ENCODE assay signal across 11 mouse cellular contexts in genomic region chr19:29412476-29413420, GRCm38 (mm10). TPM values are rescaled to one million over a fixed set of nuclear protein-coding genes. Genes with fewer than 3 reads are reported as not detected.
DNase-seq lines count a peak whose midpoint lies in the region; ATAC-seq and TF ChIP-seq lines count a peak whose summit lies in the region.
"Had no signal": no experiment of that assay in that cellular context is flagged by ENCODE, and none has a peak within 500 bp of the region (broad histone marks: within the 10 kb centered on the region; RNA-seq: fewer than 3 reads in every experiment).

No protein-coding gene starts in this region.

- peak; percentile 66 for DNase-seq in hindbrain, postnatal 0 days (ENCODE audit: low spot score)
- peak; percentile 24 for DNase-seq in MN1 (ENCODE audit: low spot score)
- DNase-seq in brain, embryonic 18.5 days (ENCODE audit: low read depth, low spot score): peak; percentile 34
- peak; percentile 69 for DNase-seq in limb, embryonic 11.5 days (ENCODE audit: low spot score)
- DNase-seq in thymus, postnatal 0 days (ENCODE audit: low spot score): no peak
- no peak for DNase-seq in liver, embryonic 11.5 days (ENCODE audit: low spot score)
- DNase-seq in urinary bladder, postnatal 10 days (ENCODE audit: low spot score): no peak
- DNase-seq: thymus, postnatal 4 days had no signal

- H3K36me3 ChIP-seq in hindbrain, postnatal 0 days (ENCODE audit: insufficient read depth, low read length): no peaks in the 10 kb centered on the region
- no peaks in the 10 kb centered on the region for H3K36me3 ChIP-seq in hindbrain, embryonic 13.5 days
- no peaks in the 10 kb centered on the region for H3K36me3 ChIP-seq in limb, embryonic 11.5 days (ENCODE audit: control insufficient read depth, insufficient read depth, low read length)
- H3K36me3 ChIP-seq in liver, embryonic 11.5 days (ENCODE audit: control insufficient read depth, insufficient read depth, low read length): no peaks in the 10 kb centered on the region
- H3K36me3 ChIP-seq: midbrain, embryonic 13.5 days had no signal

- H3K4me1 ChIP-seq in hindbrain, postnatal 0 days (ENCODE audit: insufficient read depth, low read length): no peaks in the 10 kb centered on the region
- 0 out of 2 replicates have a peak, but pooled peaks cover 3% of the 10 kb centered on the region for H3K4me1 ChIP-seq in hindbrain, embryonic 13.5 days (replicated peaks)
- no peaks in the 10 kb centered on the region for H3K4me1 ChIP-seq in limb, embryonic 11.5 days (ENCODE audit: control insufficient read depth, insufficient read depth, low read length)
- peaks cover 4% of the 10 kb centered on the region for H3K4me1 ChIP-seq in liver, embryonic 11.5 days (replicated peaks; ENCODE audit: control insufficient read depth, insufficient read depth, low read length)
- H3K4me1 ChIP-seq: midbrain, embryonic 13.5 days had no signal

- no peak for TF ChIP-seq CTCF in hindbrain, postnatal 0 days (IDR thresholded peaks at IDR 0.05; ENCODE audit: low read depth)

- no peak for ATAC-seq in hindbrain, postnatal 0 days
- ATAC-seq in hindbrain, embryonic 13.5 days (ENCODE audit: low FRiP score): no peak
- no peak for ATAC-seq in limb, embryonic 11.5 days (ENCODE audit: insufficient number of reproducible peaks, low FRiP score, low TSS enrichment, low read depth)
- no peak for ATAC-seq in liver, embryonic 11.5 days (replicated peaks; ENCODE audit: low FRiP score)
- ATAC-seq: midbrain, embryonic 13.5 days had no signal

- no peaks in the 10 kb centered on the region for H3K27me3 ChIP-seq in hindbrain, postnatal 0 days (ENCODE audit: insufficient read depth, low read length)
- H3K27me3 ChIP-seq in hindbrain, embryonic 13.5 days: no peaks in the 10 kb centered on the region
- H3K27me3 ChIP-seq in limb, embryonic 11.5 days (ENCODE audit: control insufficient read depth, insufficient read depth, low read length): no peaks in the 10 kb centered on the region
- H3K27me3 ChIP-seq in liver, embryonic 11.5 days (replicated peaks; ENCODE audit: control insufficient read depth, insufficient read depth, low read length): no peaks in the 10 kb centered on the region
- H3K27me3 ChIP-seq: midbrain, embryonic 13.5 days had no signal

- no peak overlapping the region for H3K27ac ChIP-seq in hindbrain, postnatal 0 days
- H3K27ac ChIP-seq in hindbrain, embryonic 13.5 days: no peak overlapping the region
- H3K27ac ChIP-seq in limb, embryonic 11.5 days (replicated peaks; ENCODE audit: low read depth, low read length): 0 out of 2 replicates have a peak overlapping the region, but pooled peaks have one; percentile 3
- H3K27ac ChIP-seq in liver, embryonic 11.5 days (ENCODE audit: low read depth, low read length): no peak overlapping the region
- H3K27ac ChIP-seq: midbrain, embryonic 13.5 days had no signal

- H3K4me3 ChIP-seq in hindbrain, postnatal 0 days (ENCODE audit: low read length): no peak overlapping the region
- no peak overlapping the region for H3K4me3 ChIP-seq in hindbrain, embryonic 13.5 days
- no peak overlapping the region for H3K4me3 ChIP-seq in limb, embryonic 11.5 days (ENCODE audit: low read depth, low read length)
- no peak overlapping the region for H3K4me3 ChIP-seq in liver, embryonic 11.5 days (ENCODE audit: low read depth, low read length)
- H3K4me3 ChIP-seq: midbrain, embryonic 13.5 days had no signal

- H3K9me3 ChIP-seq in hindbrain, postnatal 0 days (ENCODE audit: low read length): no peaks in the 10 kb centered on the region
- H3K9me3 ChIP-seq in hindbrain, embryonic 13.5 days: no peaks in the 10 kb centered on the region
- H3K9me3 ChIP-seq in limb, embryonic 11.5 days (ENCODE audit: control insufficient read depth, low read length): no peaks in the 10 kb centered on the region
- H3K9me3 ChIP-seq in liver, embryonic 11.5 days (ENCODE audit: control insufficient read depth, low read length): no peaks in the 10 kb centered on the region
- H3K9me3 ChIP-seq: midbrain, embryonic 13.5 days had no signal

- no peak overlapping the region for H3K4me2 ChIP-seq in hindbrain, postnatal 0 days (ENCODE audit: low read depth, low read length)
- no peak overlapping the region for H3K4me2 ChIP-seq in hindbrain, embryonic 13.5 days
- no peak overlapping the region for H3K4me2 ChIP-seq in limb, embryonic 11.5 days (ENCODE audit: low read depth, severe bottlenecking)
- no peak overlapping the region for H3K4me2 ChIP-seq in liver, embryonic 11.5 days
- H3K4me2 ChIP-seq: midbrain, embryonic 13.5 days had no signal

- no peak overlapping the region for H3K9ac ChIP-seq in hindbrain, postnatal 0 days (replicated peaks; ENCODE audit: low read length)
- no peak overlapping the region for H3K9ac ChIP-seq in hindbrain, embryonic 13.5 days
- no peak overlapping the region for H3K9ac ChIP-seq in limb, embryonic 11.5 days (ENCODE audit: low read length)
- H3K9ac ChIP-seq in liver, embryonic 11.5 days (ENCODE audit: low read depth, low read length): no peak overlapping the region
- H3K9ac ChIP-seq: midbrain, embryonic 13.5 days had no signal

- 60% methylated on average over 6 of the region's 6 CpGs for WGBS in hindbrain, postnatal 0 days
- 74% methylated on average over 6 of the region's 6 CpGs for WGBS in hindbrain, embryonic 13.5 days
- 75% methylated on average over 6 of the region's 6 CpGs for WGBS in limb, embryonic 11.5 days
- 82% methylated on average over 6 of the region's 6 CpGs for whole genome bisulfite sequencing in liver, embryonic 11.5 days

RNA-seq across cellular contexts. Expression of gene Pdcd1lg2, which starts 2.0 kb away (rescaled TPM):
- total RNA-seq in hindbrain, postnatal 0 days (2014; rRNA removed): 0.18 and 0.94 TPM in 2 replicates
- 0.14 and 0.16 TPM in 2 replicates for polyA plus RNA-seq in hindbrain, postnatal 0 days (2015; fragmentation: Nextera tagmentation; extraction: Ambion mirVana)
- not detected in 2 replicates for polyA plus RNA-seq in hindbrain, embryonic 13.5 days (2015; fragmentation: Nextera tagmentation; extraction: Ambion mirVana)
- polyA plus RNA-seq in limb, embryonic 11.5 days (2014; fragmentation: Nextera tagmentation; extraction: Ambion mirVana): not detected in 2 replicates
- 4.6 and 4.9 TPM in 2 replicates for polyA plus RNA-seq in thymus, postnatal 0 days (2015; fragmentation: Nextera tagmentation; extraction: Ambion mirVana)
- not detected in 2 replicates for polyA plus RNA-seq in liver, embryonic 11.5 days (2014; fragmentation: Nextera tagmentation; extraction: Ambion mirVana)
- total RNA-seq: layer of hippocampus, postnatal 14 days had no signal

RNA-seq across cellular contexts. Expression of gene Cd274, which starts 45.5 kb away (rescaled TPM):
- 0.16 and 0.61 TPM in 2 replicates for total RNA-seq in hindbrain, postnatal 0 days (2014; rRNA removed)
- polyA plus RNA-seq in hindbrain, postnatal 0 days (2015; fragmentation: Nextera tagmentation; extraction: Ambion mirVana): 0.24 and 0.28 TPM in 2 replicates
- polyA plus RNA-seq in hindbrain, embryonic 13.5 days (2015; fragmentation: Nextera tagmentation; extraction: Ambion mirVana): 0.38 and 0.40 TPM in 2 replicates
- polyA plus RNA-seq in limb, embryonic 11.5 days (2014; fragmentation: Nextera tagmentation; extraction: Ambion mirVana): 0.04 TPM in 1 of 2 replicates, not detected in the other
- 11.3 and 12.0 TPM in 2 replicates for polyA plus RNA-seq in thymus, postnatal 0 days (2015; fragmentation: Nextera tagmentation; extraction: Ambion mirVana)
- polyA plus RNA-seq in liver, embryonic 11.5 days (2014; fragmentation: Nextera tagmentation; extraction: Ambion mirVana): 0.43 and 0.86 TPM in 2 replicates

RNA-seq across cellular contexts. Expression of gene Plgrkt, which starts 45.6 kb away (rescaled TPM):
- total RNA-seq in hindbrain, postnatal 0 days (2014; rRNA removed): 18.2 and 27.9 TPM in 2 replicates
- polyA plus RNA-seq in hindbrain, postnatal 0 days (2015; fragmentation: Nextera tagmentation; extraction: Ambion mirVana): 58.7 and 66.3 TPM in 2 replicates
- polyA plus RNA-seq in hindbrain, embryonic 13.5 days (2015; fragmentation: Nextera tagmentation; extraction: Ambion mirVana): 87.9 and 92.1 TPM in 2 replicates
- 34.4 and 38.3 TPM in 2 replicates for polyA plus RNA-seq in limb, embryonic 11.5 days (2014; fragmentation: Nextera tagmentation; extraction: Ambion mirVana)
- polyA plus RNA-seq in thymus, postnatal 0 days (2015; fragmentation: Nextera tagmentation; extraction: Ambion mirVana): 308 and 317 TPM in 2 replicates
- 54.0 and 56.2 TPM in 2 replicates for polyA plus RNA-seq in liver, embryonic 11.5 days (2014; fragmentation: Nextera tagmentation; extraction: Ambion mirVana)

Comparison
In these comparisons a context has a peak if more than half of its experiments do, and no peak if none do; other contexts are left out.
1. DNase-seq: peak in hindbrain, postnatal 0 days (single experiment), MN1 (single experiment), brain, embryonic 18.5 days (single experiment) and limb, embryonic 11.5 days (single experiment); none in thymus, postnatal 0 days (single experiment), liver, embryonic 11.5 days (single experiment) and urinary bladder, postnatal 10 days (single experiment).